Mouse (Mus musculus): ENCODE measurements around the gene Mtmr3. TPM values are rescaled to one million over a fixed set of nuclear protein-coding genes. Genes with fewer than 3 reads are reported as not detected.

The Mtmr3 gene
- polyA plus RNA-seq, 1 experiment: 46.3 TPM

GRCm38 (mm10) chr11:4466191-4466590 is 128.5 kb downstream of the Mtmr3 start:
- no peak for DNase-seq (ENCODE audit: low spot score)

GRCm38 (mm10) chr11:4464616-4465015 is 130.0 kb downstream of the Mtmr3 start:
- DNase-seq (ENCODE audit: low spot score): no peak

DNA sequence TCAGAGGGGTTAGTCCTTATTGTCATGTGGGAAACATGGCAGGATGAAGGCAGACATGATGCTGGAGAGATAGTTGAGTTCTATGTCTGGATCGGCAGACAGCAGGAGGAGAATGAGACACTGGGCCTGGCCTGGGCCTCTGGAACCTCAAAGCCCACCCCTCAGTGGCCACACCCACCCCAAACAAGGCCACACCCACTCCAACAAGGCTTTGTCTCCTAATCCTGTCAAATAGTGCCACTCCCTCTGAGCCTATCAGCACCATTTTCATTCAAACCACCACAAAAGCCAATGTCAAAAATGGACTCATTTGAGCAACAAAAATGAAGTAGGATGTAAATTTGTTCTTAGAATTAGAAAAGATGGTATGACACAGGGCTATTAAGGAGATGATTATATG is 130.5 kb downstream of the Mtmr3 start:
- DNase-seq (ENCODE audit: low spot score): no peak

DNA sequence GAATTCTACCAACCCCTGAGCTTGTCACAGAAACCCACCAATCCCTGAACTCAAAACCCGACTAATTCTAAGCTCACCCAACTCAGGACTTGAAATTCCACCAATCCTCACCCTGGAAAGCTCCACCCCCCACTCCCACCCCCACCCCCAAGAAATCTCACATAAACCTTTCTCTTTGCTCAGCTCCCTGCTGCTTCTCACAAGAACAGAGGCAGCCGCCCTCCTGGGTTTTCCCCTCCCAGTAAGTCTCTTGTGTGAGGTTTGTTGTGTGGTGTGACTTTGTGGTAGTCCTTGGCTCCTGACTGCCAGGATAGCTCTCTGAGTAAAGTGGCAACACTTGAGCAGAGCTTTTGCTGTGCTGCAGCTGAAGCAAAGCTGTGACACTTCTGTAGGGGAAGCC is 131.8 kb downstream of the Mtmr3 start:
- no peak for DNase-seq (ENCODE audit: low spot score)

DNA sequence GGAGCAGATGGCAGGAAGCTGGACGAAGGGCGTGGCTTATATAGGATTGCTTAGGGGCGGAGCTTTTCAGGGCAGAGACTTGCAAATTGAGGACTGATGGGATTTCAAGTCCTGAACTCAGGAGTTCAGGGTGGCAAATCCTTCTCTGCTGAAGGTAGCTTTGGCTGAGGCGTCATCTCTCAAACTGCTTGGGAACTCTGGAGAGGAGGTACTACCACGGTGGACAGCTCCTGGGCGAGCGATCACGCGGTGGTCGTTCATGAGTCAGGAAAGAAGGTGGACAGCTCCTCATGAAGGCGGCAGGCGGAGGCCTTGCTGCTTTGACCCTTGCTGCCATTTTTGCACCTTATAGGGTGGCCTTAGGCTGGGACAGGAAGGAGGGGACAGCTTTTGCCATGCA is 133.5 kb downstream of the Mtmr3 start:
- DNase-seq (ENCODE audit: low spot score): no peak

GRCm38 (mm10) chr11:4460615-4461014 is 134.0 kb downstream of the Mtmr3 start:
- no peak for DNase-seq (ENCODE audit: low spot score)

DNA sequence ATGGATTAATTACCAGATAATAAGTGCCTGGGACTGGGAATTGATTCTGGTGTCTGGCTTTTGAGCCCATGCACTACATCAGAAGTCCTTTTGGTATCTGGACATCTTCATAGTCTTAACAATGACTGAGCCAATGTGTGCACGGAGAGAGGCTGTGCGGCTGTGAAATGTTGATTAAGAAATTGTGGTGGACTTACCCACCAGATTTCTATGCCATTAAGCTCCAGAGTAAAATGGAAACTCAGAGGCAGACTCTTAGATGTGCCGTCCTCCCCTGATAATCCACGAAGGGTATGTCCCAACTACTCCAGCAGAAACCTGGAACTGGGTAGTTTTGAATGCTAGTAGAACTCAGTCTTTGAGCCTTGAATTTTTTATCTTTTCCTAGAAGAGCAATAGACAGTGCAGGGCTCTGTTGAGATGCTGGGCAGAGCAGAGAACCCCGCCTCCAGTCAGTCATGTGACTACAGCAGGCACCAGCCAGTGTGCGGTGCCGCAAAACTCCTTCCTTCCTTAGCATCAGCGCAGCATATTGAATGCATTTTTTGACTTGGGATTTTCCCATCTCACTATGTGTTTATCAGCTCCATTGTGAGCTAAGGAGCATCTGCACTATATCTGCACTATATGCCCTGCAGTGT is 139.6 kb downstream of the Mtmr3 start:
- no peak for DNase-seq (ENCODE audit: low spot score)

DNA sequence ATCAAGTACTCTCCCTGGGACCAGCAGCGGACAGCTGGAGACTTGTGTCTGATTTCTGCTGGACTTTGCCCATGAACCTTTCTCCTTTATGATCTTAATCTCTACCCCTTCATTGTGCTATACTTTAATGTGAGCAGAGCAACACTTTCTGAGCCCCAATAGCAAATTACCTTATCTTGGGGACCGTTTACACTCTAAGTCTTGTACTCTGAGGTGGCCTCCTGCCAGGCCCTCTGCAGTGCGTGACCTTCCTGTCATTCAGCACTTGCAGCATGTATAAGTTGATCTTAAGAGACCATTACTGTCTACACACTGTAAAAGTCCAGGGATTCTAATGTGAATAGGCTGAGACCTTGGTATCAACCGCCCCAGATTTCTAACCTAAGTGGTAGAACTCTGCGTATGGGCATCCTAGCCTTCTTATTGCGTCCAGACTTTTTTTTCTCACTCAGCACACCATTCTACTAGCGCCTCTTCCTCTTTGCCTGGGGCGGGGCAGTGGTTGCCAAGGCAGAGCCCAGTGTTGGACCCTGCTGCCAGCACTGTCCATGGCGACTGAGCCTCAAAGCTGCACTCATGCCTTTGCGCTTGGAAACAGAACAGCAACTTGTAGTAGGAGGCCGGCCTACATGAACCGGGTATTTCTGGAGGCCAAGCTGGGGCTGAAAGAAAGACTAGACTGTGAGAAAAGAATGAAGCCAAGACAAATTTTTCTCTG is 142.0 kb downstream of the Mtmr3 start:
- DNase-seq (ENCODE audit: low spot score): no peak

GRCm38 (mm10) chr11:4451116-4451515 is 143.5 kb downstream of the Mtmr3 start:
- DNase-seq (ENCODE audit: low spot score): peak; percentile 26

DNA sequence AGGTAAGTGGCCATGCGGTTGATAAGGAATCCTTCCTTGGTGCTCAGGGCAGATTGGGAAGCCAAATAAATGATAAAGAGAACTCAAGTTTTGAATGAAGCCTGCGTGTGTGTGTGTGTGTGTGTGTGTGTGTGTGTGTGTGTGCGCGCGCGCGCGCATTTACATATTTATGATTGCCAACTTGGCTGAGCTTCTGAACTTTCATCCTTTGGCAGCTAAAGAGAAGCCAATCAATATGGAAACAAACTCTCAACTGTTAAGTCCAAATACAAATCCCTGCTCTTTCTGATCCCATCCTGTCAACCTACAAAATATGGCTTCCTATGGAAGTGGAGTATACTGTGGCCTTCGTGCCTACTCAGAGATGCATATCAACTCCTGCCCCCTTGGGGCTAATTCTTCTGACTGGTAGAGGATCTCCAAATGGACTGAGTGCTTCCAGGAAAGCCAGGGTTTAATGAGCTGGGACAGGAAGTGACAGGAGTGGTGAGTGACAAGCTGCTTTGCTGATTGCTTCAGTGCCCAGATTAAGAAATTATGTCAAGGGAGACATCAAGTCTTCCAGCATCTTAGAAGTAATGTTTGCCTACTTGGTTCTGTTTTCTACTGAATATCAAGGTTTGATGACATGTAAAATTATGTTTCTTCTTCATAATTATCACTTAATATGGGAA is 148.3 kb downstream of the Mtmr3 start:
- DNase-seq (ENCODE audit: low spot score): no peak

DNA sequence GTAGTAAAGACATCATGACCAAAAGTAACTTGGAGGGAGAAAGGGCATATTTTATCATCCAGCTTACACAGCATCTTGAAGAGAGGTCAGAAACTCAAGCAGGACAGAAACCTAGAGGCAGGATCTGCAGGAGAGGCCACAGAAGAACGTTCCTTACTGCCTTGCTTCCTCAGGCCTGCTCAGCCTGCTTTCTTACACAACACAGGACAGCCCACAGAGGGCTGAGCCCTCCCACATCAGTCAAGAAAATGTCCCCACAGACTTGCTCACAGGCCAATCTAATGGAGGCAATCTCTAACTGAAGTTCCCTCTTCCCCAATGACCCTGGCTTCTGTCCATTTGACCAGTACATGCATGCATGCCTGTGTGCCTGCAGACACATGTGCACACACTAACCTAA is 152.4 kb downstream of the Mtmr3 start:
- no peak for DNase-seq (ENCODE audit: low spot score)

- DNase-seq (ENCODE audit: low spot score): no peak
These were observed 153.7 kb downstream of the Mtmr3 start, which contains the start of gene Hormad2 for GRCm38 (mm10) chr11:4440978-4441377. Gene Hormad2, minus strand, starts transcription at chr11:4441105.

DNA sequence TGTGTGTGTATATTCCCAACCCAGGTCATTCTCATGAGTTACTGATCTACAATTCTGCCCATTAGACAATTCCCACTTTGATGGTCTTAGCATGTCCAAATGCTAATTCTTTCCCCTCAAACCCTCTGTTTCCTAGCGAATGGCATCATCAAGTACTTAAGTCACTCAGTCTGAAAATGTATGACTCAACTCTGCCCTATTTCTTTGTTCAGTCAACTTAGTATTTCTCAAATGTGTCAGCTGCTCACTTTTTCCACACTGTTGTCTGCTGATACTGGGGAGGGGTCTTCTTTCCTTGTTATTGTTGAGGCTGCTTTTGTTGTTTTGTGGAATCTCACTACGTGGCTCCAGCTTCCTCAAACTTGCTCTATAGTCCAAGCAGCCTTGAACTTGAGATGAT is 156.5 kb downstream of the Mtmr3 start:
- no peak for DNase-seq (ENCODE audit: low spot score)

- DNase-seq (ENCODE audit: low spot score): no peak
These were observed 157.3 kb downstream of the Mtmr3 start for GRCm38 (mm10) chr11:4437318-4437717.

DNA sequence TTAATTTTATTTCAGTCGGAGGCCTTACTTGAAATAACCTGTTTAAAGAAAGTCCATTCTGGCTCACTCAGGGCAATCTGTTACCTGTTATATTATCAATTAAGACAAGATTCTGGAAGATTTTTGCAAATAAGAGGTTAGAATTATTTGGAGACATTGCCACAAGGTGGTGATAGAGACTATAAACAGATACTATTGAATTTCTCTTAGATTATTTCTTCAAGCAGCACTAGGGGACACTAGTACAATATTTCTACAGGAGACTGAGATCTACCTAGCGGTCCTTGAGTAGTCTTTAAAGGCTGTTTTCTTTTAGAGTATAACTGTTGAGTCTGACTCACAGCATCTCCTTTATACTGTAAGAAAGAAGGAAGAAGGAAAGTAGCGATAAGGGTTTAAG is 158.0 kb downstream of the Mtmr3 start:
- DNase-seq (ENCODE audit: low spot score): no peak

DNA sequence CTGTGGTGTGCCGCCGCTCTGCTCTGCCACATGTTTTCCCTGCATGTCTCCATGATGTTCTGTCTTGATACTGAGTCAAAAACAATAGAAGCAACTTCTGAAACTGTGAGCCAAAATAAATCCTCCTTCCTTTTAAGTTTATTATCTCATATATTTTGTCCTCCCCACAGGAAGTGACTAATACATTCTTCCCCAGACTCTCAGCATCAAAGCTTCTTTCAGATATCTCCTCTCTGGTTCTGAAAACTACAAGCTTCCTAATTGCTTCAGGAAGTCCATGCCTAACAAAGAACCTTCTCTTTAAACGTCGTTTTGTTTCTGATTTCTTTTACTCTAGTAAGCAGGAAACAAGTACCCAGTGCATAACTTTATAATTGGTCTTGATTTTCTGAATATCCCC is 160.2 kb downstream of the Mtmr3 start:
- DNase-seq (ENCODE audit: low spot score): no peak

Other genes with a start within 250 kb of the Mtmr3 start
- gene Hormad2, start 153.8 kb downstream of the Mtmr3 start, polyA plus RNA-seq (2012; rRNA removed): 0.04 and 0.07 TPM in 2 replicates
- not detected in 2 replicates for gene Gm11032, start 25.2 kb upstream of the Mtmr3 start, polyA plus RNA-seq (2012; rRNA removed)
- 35.0 and 39.9 TPM in 2 replicates for gene Ascc2, start 42.9 kb upstream of the Mtmr3 start, polyA plus RNA-seq (2012; rRNA removed)
- gene Uqcr10, start 109.5 kb upstream of the Mtmr3 start, polyA plus RNA-seq (2012; rRNA removed): 1,105 and 1,175 TPM in 2 replicates
- gene Zmat5, start 109.8 kb upstream of the Mtmr3 start, polyA plus RNA-seq (2012; rRNA removed): 64.8 and 77.0 TPM in 2 replicates
- gene Cabp7, start 151.9 kb upstream of the Mtmr3 start, polyA plus RNA-seq (2012; rRNA removed): 0.46 and 0.65 TPM in 2 replicates